Mouse (Mus musculus): Measurements from ENCODE around the gene Fam208a. TPM values are rescaled to one million over a fixed set of nuclear protein-coding genes. Genes with fewer than 3 reads are reported as not detected.

Gene Fam208a
- polyA plus RNA-seq, 1 experiment from 2014 or later = 12.5 TPM

DNA sequence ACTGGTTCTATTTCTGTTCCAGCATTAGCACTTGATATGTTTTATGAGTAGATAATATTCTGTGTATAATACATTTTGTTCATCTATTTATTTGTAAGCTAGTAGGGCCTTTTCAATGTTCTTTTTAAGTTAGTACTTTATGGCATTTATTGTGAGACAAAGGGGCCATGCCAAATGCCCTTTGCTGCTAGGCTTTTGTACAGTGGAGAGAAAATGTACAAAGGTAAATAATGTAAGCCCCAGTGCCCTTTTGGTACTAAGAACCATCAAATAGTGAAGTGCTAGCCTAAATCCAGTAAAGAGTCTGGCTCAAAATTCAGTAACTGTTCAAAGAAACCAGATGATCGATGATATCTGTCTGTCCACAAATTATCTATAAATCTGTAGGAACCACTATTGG, 6.3 kb upstream of the Fam208a start:
- no peaks in the 10 kb centered on the region for H3K36me3 ChIP-seq
- H3K4me2 ChIP-seq = no peak overlapping the region
- 0 out of 2 replicates have a peak, but pooled peaks cover 5% of the 10 kb centered on the region for H3K9me3 ChIP-seq
- 92% methylated on average over 1 of the region's 1 CpGs for WGBS
- H3K4me1 ChIP-seq = no peaks in the 10 kb centered on the region
- no peaks in the 10 kb centered on the region for H3K27me3 ChIP-seq
- no peak overlapping the region for H3K4me3 ChIP-seq
- ATAC-seq (ENCODE audit: insufficient number of reproducible peaks, low FRiP score, low TSS enrichment, low read depth) = no peak
- no peak overlapping the region for H3K9ac ChIP-seq
- H3K27ac ChIP-seq = no peak overlapping the region

DNA sequence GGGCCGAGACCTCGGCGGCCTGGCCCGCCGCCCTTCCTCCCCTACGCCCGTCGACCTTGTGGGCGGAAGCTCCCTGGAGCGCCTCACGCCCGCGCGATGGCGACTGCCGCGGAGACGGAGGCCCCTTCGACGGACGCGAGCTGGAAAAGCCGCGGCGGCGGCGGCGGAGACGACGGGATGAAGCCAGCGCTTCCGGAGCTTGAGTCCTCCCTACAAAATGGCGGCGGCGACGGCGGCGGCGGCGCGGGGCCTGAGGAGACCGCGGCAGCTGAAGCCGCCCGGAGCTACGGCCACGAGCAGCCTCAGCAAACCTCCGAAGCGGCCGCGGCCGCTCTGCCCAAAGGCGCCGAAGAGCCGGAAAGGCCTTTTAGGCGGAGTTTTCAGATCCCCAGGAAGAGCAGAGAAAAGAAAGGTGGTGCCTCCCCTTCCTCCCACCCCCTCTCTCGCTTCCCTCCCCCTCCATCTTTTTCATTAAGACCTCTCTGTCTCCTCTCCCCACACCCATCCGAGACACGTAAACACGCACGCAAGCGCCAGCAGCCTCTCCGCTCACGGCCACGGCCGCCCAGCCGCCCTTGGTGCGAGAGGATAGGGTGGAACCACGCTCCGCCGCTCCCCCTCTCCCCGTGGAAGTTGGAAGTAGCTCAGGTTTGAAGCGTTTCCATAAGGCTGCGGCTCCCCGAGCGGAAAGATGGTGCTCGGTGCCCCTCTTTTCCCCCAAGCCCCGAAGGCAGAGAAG, 508 bp downstream of the Fam208a start:
- Histone ChIP-seq H3K4me1 (peaks cover 8% of the 10 kb centered on the region; the same call in 1 of the 2 replicates), H3K9me3 (peaks cover 9% of the 10 kb centered on the region; the same call in 1 of the 2 replicates), H3K27ac (peak overlapping the region; percentile 100), H3K9ac (peak overlapping the region; percentile 88), H3K27me3 (no peaks in the 10 kb centered on the region), H3K36me3 (peaks cover 22% of the 10 kb centered on the region), H3K4me2 (peak overlapping the region; percentile 75), H3K4me3 (peak overlapping the region; percentile 67)
- ATAC-seq (ENCODE audit: insufficient number of reproducible peaks, low FRiP score, low TSS enrichment, low read depth) = peak; percentile 84
- WGBS = under 1% methylated on average over 78 of the region's 78 CpGs

DNA sequence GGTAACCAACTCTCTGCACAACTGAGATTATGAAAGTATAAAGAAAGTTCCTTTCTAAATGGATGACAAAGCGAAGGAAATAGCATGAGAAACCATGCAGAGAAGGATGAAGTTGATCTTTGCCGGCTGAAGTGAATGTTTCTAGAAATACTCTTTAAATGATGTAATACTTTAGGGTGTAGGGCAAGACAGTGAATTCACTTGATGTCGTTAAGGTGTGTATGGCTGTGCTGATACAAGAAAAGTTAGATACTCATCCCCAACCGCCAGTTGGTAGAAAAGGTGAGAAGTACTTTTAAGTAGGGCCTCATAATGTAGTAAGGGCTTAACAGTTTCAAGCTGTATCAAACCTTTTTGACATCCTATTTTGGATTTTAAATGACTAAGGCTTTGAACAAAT, 1.6 kb downstream of the Fam208a start:
- H3K4me2 ChIP-seq = peak overlapping the region; percentile 75; the same call in 1 of the 2 replicates
- WGBS = 89% methylated on average over 4 of the region's 4 CpGs
- H3K27me3 ChIP-seq = no peaks in the 10 kb centered on the region
- peaks cover 8% of the 10 kb centered on the region; the same call in 1 of the 2 replicates for H3K4me1 ChIP-seq
- H3K36me3 ChIP-seq = peaks cover 25% of the 10 kb centered on the region
- ATAC-seq (ENCODE audit: insufficient number of reproducible peaks, low FRiP score, low TSS enrichment, low read depth) = no peak
- no peak overlapping the region for H3K27ac ChIP-seq
- peaks cover 9% of the 10 kb centered on the region; the same call in 1 of the 2 replicates for H3K9me3 ChIP-seq
- no peak overlapping the region for H3K9ac ChIP-seq
- no peak overlapping the region for H3K4me3 ChIP-seq

DNA sequence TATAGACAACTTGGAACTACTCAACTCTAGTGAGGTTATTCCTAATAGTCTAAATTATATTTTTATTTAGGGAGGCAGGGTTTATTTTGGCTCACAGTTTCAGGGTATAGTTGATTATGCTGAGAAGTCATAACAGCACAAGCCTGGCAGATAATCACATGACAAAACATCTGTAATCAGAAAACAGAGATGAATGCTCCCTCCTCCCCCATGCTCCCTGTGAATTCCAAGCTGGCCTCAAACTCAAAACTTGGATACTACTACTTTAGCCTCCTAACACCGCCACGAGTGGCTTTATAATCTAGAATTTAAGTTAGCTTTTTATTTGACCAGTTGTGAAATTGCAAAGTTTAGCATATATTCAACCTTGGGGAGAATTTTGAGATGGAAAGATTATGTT, 3.4 kb downstream of the Fam208a start:
- Histone ChIP-seq H3K27ac (no peak overlapping the region), H3K4me2 (no peak overlapping the region), H3K9me3 (peaks cover 9% of the 10 kb centered on the region; the same call in 1 of the 2 replicates), H3K9ac (no peak overlapping the region), H3K36me3 (peaks cover 29% of the 10 kb centered on the region), H3K4me1 (peaks cover 8% of the 10 kb centered on the region; the same call in 1 of the 2 replicates), H3K4me3 (no peak overlapping the region), H3K27me3 (no peaks in the 10 kb centered on the region)
- 99% methylated on average over 2 of the region's 2 CpGs for WGBS
- ATAC-seq (ENCODE audit: insufficient number of reproducible peaks, low FRiP score, low TSS enrichment, low read depth) = no peak

DNA sequence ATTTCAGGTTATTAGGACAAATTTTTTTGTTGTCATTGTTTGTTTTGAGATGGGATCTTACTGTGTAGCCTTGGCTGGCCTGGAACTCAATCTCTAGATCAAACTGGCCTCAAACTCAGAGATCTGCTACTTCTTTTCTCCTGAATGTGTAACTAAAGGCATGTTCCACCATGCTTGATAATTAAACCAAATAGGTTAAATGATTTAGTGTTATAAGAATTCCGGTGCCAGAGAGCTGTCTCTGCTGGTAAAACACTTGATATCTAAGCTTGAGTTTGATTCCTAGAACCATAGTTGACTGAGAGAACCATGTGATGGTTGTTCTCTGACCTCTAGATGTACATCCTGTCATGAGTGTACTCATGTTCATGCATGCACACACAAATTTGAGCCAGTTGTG, 7.5 kb downstream of the Fam208a start:
- no peak overlapping the region for H3K27ac ChIP-seq
- WGBS = 94% methylated on average over 1 of the region's 1 CpGs
- peaks cover 32% of the 10 kb centered on the region for H3K36me3 ChIP-seq
- H3K27me3 ChIP-seq = no peaks in the 10 kb centered on the region
- ATAC-seq (ENCODE audit: insufficient number of reproducible peaks, low FRiP score, low TSS enrichment, low read depth) = no peak
- H3K4me2 ChIP-seq = no peak overlapping the region
- H3K4me1 ChIP-seq = no peaks in the 10 kb centered on the region
- H3K9ac ChIP-seq = no peak overlapping the region
- no peaks in the 10 kb centered on the region; the same call in 1 of the 2 replicates for H3K9me3 ChIP-seq
- H3K4me3 ChIP-seq = no peak overlapping the region

DNA sequence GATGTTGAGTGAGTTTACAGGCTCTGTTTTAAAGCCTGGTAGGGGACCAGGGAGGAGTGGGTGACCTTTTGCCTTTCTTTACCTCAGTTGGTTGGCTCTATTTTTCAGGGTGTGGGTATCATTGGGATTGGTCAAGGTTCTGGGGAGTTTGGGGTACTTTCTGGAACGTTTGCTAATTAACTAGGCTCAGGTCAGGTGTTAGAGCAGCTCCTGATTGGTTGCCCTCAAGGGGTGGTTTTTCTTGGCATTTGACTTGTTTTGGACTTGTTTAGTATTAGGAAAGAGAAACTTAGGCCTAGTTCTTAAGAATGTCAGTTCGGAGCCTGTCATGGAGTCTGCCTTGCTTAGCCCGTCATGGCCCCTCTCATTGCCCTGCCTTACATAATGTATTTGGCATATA, 8.2 kb downstream of the Fam208a start:
- H3K36me3 ChIP-seq = peaks cover 30% of the 10 kb centered on the region
- ATAC-seq (ENCODE audit: insufficient number of reproducible peaks, low FRiP score, low TSS enrichment, low read depth) = no peak
- no peak overlapping the region for H3K4me3 ChIP-seq
- no peak overlapping the region for H3K4me2 ChIP-seq
- H3K27me3 ChIP-seq = no peaks in the 10 kb centered on the region
- H3K27ac ChIP-seq = no peak overlapping the region
- H3K9ac ChIP-seq = no peak overlapping the region
- no peaks in the 10 kb centered on the region; the same call in 1 of the 2 replicates for H3K9me3 ChIP-seq
- WGBS = 81% methylated on average over 3 of the region's 3 CpGs
- H3K4me1 ChIP-seq = no peaks in the 10 kb centered on the region

DNA sequence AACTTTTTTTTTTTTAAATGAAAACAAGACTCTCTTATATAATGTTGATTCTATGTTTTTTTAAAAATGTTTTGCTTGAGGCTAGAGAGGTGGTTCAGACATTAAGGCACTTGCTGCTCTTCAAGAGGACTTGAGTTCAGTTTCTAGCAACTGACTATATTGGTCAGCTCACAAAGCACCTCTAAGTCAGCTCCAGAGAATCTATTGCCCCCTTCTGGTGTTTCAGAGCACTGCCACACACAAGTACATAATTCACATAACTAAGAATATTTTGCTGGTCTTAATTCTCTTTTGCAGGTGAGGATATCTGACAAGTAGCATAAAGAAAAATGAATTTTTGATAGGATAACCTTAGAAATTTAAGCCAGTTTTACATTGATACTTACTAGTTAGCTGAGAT, 12.3 kb downstream of the Fam208a start:
- no peak for ATAC-seq (ENCODE audit: insufficient number of reproducible peaks, low FRiP score, low TSS enrichment, low read depth)
- H3K4me1 ChIP-seq = no peaks in the 10 kb centered on the region
- no peak overlapping the region for H3K27ac ChIP-seq
- H3K36me3 ChIP-seq = peaks cover 39% of the 10 kb centered on the region
- no peak overlapping the region for H3K9ac ChIP-seq
- H3K4me3 ChIP-seq = no peak overlapping the region
- no peak overlapping the region for H3K4me2 ChIP-seq
- no peaks in the 10 kb centered on the region for H3K9me3 ChIP-seq
- no peaks in the 10 kb centered on the region for H3K27me3 ChIP-seq

DNA sequence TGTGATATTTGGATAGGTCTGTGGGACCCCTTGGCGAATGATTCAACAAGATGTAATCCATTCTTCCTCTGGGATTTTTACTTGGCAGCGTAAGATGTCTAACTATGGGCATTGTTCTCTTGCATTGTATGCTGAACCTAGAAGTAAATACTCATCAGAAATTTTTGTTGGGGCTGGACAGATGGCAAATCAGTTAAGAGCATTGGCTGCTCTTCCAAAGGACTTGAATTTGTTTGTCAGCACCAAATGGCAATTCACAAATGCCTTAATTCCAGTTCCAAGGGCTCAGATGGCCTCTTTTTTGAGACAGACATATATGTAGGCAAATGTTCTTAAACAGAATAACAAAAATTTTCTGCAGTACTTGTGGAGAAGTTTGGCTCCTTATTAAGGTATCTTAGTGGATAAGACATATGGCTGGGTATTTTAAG, 16.2 kb downstream of the Fam208a start:
- no peaks in the 10 kb centered on the region for H3K27me3 ChIP-seq
- H3K4me1 ChIP-seq = no peaks in the 10 kb centered on the region
- H3K9me3 ChIP-seq = no peaks in the 10 kb centered on the region
- no peak overlapping the region for H3K9ac ChIP-seq
- no peak overlapping the region for H3K27ac ChIP-seq
- H3K4me3 ChIP-seq = no peak overlapping the region
- 87% methylated on average over 2 of the region's 2 CpGs for whole genome bisulfite sequencing
- H3K36me3 ChIP-seq = peaks cover 43% of the 10 kb centered on the region
- no peak for ATAC-seq (ENCODE audit: insufficient number of reproducible peaks, low FRiP score, low TSS enrichment, low read depth)
- H3K4me2 ChIP-seq = no peak overlapping the region

DNA sequence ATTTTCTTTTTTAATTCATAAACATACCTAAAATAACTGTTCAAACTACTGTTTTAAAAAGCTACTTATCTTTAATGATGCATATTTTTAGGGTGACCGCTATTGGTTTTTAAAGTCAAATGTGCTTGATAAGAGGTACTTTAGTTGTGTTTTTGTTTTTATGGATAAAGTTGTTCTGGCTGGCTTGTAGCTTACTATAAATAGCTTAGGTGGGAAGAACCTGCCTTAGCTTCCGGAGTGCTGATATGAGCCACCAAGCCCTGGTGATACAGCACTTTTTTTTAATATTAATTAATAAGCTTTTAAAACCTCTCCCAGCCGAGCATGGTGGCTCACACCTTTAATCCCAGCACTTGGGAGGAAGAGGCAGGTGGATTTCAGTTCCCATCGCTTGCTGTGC, 18.3 kb downstream of the Fam208a start:
- Histone ChIP-seq H3K4me3 (no peak overlapping the region), H3K27me3 (no peaks in the 10 kb centered on the region), H3K4me1 (no peaks in the 10 kb centered on the region), H3K4me2 (no peak overlapping the region), H3K9me3 (no peaks in the 10 kb centered on the region), H3K27ac (no peak overlapping the region), H3K9ac (no peak overlapping the region), H3K36me3 (peaks cover 46% of the 10 kb centered on the region)
- no peak for ATAC-seq (ENCODE audit: insufficient number of reproducible peaks, low FRiP score, low TSS enrichment, low read depth)
- WGBS = 86% methylated on average over 4 of the region's 4 CpGs

DNA sequence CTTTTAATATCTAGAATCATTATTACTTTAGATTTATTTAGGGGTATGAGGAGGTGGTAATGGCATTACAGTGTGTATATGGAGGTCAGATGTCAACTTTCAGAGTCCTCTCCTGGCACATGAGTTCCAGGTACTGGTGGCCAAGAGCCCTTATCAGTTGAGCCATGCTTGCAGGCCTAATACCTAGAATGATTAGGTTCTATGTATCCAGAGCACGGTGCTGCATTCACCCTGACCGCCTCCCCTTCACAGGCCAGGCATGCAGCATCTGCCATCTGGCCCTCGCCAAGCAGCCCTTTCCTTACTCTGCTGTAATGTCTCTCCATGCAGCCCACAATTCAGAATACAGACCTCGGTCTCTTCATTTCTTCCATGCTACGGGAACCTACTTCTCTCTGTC, 62.8 kb downstream of the Fam208a start:
- Histone ChIP-seq H3K4me2 (no peak overlapping the region), H3K4me3 (no peak overlapping the region), H3K27me3 (no peaks in the 10 kb centered on the region), H3K36me3 (peaks cover 69% of the 10 kb centered on the region), H3K27ac (no peak overlapping the region), H3K9ac (no peak overlapping the region), H3K4me1 (no peaks in the 10 kb centered on the region), H3K9me3 (no peaks in the 10 kb centered on the region)
- 91% methylated on average over 5 of the region's 5 CpGs for WGBS
- ATAC-seq (ENCODE audit: insufficient number of reproducible peaks, low FRiP score, low TSS enrichment, low read depth) = no peak

DNA sequence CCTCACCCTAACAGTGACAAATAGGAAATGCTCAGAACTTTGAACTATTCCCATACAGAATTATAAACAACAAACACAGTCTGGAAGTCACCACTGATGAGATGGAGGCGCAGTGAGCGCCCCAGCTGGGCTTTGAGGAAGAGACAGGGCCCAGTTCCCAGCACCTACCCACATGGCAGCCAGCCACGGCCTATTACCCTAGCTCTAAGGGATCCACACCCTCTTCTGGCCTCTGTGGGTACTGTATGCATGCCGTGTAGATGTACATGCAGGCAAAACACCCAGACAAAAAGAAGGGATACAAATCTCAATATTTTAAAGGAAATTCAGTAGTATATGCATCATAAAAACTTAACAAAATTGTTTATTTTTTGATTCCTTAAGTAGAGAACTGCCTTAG, 64.9 kb downstream of the Fam208a start:
- 94% methylated on average over 4 of the region's 4 CpGs for WGBS
- no peak overlapping the region for H3K9ac ChIP-seq
- no peak for ATAC-seq (ENCODE audit: insufficient number of reproducible peaks, low FRiP score, low TSS enrichment, low read depth)
- H3K4me2 ChIP-seq = no peak overlapping the region
- H3K27ac ChIP-seq = no peak overlapping the region
- no peak overlapping the region for H3K4me3 ChIP-seq
- H3K9me3 ChIP-seq = no peaks in the 10 kb centered on the region
- peaks cover 72% of the 10 kb centered on the region for H3K36me3 ChIP-seq
- H3K4me1 ChIP-seq = no peaks in the 10 kb centered on the region
- no peaks in the 10 kb centered on the region for H3K27me3 ChIP-seq

DNA sequence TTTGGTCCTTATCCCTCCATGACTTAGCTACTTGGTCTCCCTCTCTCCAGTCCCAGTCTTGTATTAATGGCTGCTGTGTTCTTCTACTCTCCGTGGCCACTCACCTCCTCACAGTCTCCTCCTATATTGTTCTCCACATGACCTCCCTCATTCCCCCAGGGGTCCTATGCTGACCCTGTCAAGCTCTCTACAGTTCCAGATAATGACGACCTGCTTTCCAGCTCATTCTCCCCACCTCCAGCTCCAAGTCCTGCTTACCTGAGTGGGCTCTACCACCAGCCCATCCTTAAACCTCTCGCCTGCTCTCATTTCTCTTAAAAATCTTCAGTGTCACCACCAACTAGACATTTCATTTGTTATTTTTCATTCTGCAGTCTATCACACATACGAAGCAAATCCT, 72.5 kb downstream of the Fam208a start:
- Histone ChIP-seq H3K27me3 (no peaks in the 10 kb centered on the region), H3K27ac (no peak overlapping the region), H3K4me2 (no peak overlapping the region), H3K4me1 (no peaks in the 10 kb centered on the region), H3K36me3 (peaks cover 26% of the 10 kb centered on the region), H3K9me3 (no peaks in the 10 kb centered on the region), H3K4me3 (no peak overlapping the region), H3K9ac (no peak overlapping the region)
- 87% methylated on average over 4 of the region's 4 CpGs for WGBS
- ATAC-seq (ENCODE audit: insufficient number of reproducible peaks, low FRiP score, low TSS enrichment, low read depth) = no peak
